Mouse (Mus musculus) erythroid progenitor cell, adult 5-6 weeks (primary cell): Measurements from ENCODE around the gene Cfap161. TPM values are rescaled to one million over a fixed set of nuclear protein-coding genes. Genes with fewer than 3 reads are reported as not detected.
A peak's percentile ranks its signal among the peaks of the same experiment; 100 is the strongest.

Source experiments
- ATAC-seq: replicated peaks from 2 replicates; pipeline ENCODE4 v1.8.0; 2016; ENCODE audit warnings: moderate number of reproducible peaks, mild to moderate bottlenecking, moderate TSS enrichment, inconsistent platforms; ENCODE audit not compliant: poor library complexity, low FRiP score, severe bottlenecking
- total RNA-seq, 2 experiments: library from RNA; stranded (forward) in 1 of 2; stranded (reverse) in 1 of 2; fragments of 150-400 nt in 1 of 2; fragments of 186-747, 209-891 nt in 1 of 2; gene quantifications; 2 replicates each; pipeline versions ENCODE4 v1.2.3 to v1.2.4; 2015 to 2017; ENCODE audit warnings: low replicate concordance in 2 of 2

The Cfap161 gene
- total RNA-seq, 2 experiments from 2014 or later = not detected

GRCm38 (mm10) chr7:83803777-83804176, 9.1 kb upstream of the Cfap161 start:
- no peak for ATAC-seq

GRCm38 (mm10) chr7:83802509-83802908, 7.8 kb upstream of the Cfap161 start:
- no peak for ATAC-seq

GRCm38 (mm10) chr7:83802007-83802406, 7.3 kb upstream of the Cfap161 start:
- no peak for ATAC-seq

GRCm38 (mm10) chr7:83801483-83801875, 6.8 kb upstream of the Cfap161 start:
- no peak for ATAC-seq

GRCm38 (mm10) chr7:83800561-83801482, 6.1 kb upstream of the Cfap161 start:
- ATAC-seq = no peak

GRCm38 (mm10) chr7:83800071-83800470, 5.4 kb upstream of the Cfap161 start:
- no peak for ATAC-seq

GRCm38 (mm10) chr7:83798004-83798403, 3.3 kb upstream of the Cfap161 start:
- ATAC-seq = no peak

GRCm38 (mm10) chr7:83796177-83796576, 1.5 kb upstream of the Cfap161 start:
- no peak for ATAC-seq

GRCm38 (mm10) chr7:83794006-83794683, 535 bp downstream of the Cfap161 start:
- ATAC-seq = no peak

GRCm38 (mm10) chr7:83780881-83781280, 13.8 kb downstream of the Cfap161 start:
- no peak for ATAC-seq

GRCm38 (mm10) chr7:83780026-83780425, 14.7 kb downstream of the Cfap161 start:
- no peak for ATAC-seq

- 0 out of 2 replicates have a peak, but pooled peaks have one; percentile 19 for ATAC-seq
Measured at GRCm38 (mm10) chr7:83779028-83779427, 15.7 kb downstream of the Cfap161 start.

GRCm38 (mm10) chr7:83778516-83778915, 16.2 kb downstream of the Cfap161 start:
- ATAC-seq = 0 out of 2 replicates have a peak, but pooled peaks have one; percentile 19

- ATAC-seq = no peak
Measured at GRCm38 (mm10) chr7:83774721-83775120, 20.0 kb downstream of the Cfap161 start.

GRCm38 (mm10) chr7:83763674-83764073, 31.0 kb downstream of the Cfap161 start:
- ATAC-seq = no peak

GRCm38 (mm10) chr7:83762336-83762735, 32.3 kb downstream of the Cfap161 start:
- ATAC-seq = no peak

GRCm38 (mm10) chr7:83751055-83751454, 43.6 kb downstream of the Cfap161 start:
- no peak for ATAC-seq

GRCm38 (mm10) chr7:83748405-83748804, 46.3 kb downstream of the Cfap161 start:
- no peak for ATAC-seq

GRCm38 (mm10) chr7:83746107-83746687, 48.5 kb downstream of the Cfap161 start:
- ATAC-seq = no peak

- no peak for ATAC-seq
Measured at GRCm38 (mm10) chr7:83745413-83746106, 49.1 kb downstream of the Cfap161 start, which contains the start of gene Il16. Gene Il16, minus strand, starts transcription at chr7:83745726.
